Mouse (Mus musculus) lung, embryonic 14.5 days (tissue): Measurements from ENCODE around the gene Pknox2. TPM values are rescaled to one million over a fixed set of nuclear protein-coding genes. Genes with fewer than 3 reads are reported as not detected.

Experiments
- ATAC-seq: fragments of 200-750 bp; cut with Nextera tagmentation; 2 replicates; pipeline ENCODE4 v1.8.0; 2017; ENCODE audit warnings: mild to moderate bottlenecking, moderate TSS enrichment, moderate library complexity; ENCODE audit not compliant: insufficient read depth
- DNase-seq: peaks from one replicate; pipeline ENCODE4 v3.0.0-alpha.2; 2015
- H3K27ac ChIP-seq: fragments of 300-500 bp; sonication (generic); 2 replicates; pipeline ENCODE4 v1.5.1; 2014; ENCODE audit warnings: low read depth, mild to moderate bottlenecking, moderate library complexity
- H3K27me3 ChIP-seq: fragments of 300-500 bp; sonication (generic); 2 replicates; pipeline ENCODE4 v1.6.1; 2014; ENCODE audit warnings: low read length, control low read depth; ENCODE audit not compliant: insufficient read depth
- H3K36me3 ChIP-seq: fragments of 300-500 bp; sonication (generic); 2 replicates; pipeline ENCODE4 v1.6.1; 2014; ENCODE audit warnings: control low read depth; ENCODE audit not compliant: insufficient read depth
- H3K4me1 ChIP-seq: fragments of 300-500 bp; sonication (generic); 2 replicates; pipeline ENCODE4 v1.6.1; 2014; ENCODE audit warnings: antibody characterized with exemption, control low read depth; ENCODE audit not compliant: insufficient read depth
- H3K4me2 ChIP-seq: fragments of 300-500 bp; sonication (generic); 2 replicates; pipeline ENCODE4 v1.6.1; 2014; ENCODE audit warnings: mild to moderate bottlenecking
- H3K4me3 ChIP-seq: fragments of 300-500 bp; sonication (generic); 2 replicates; pipeline ENCODE4 v1.5.1; 2014; ENCODE audit warnings: low read depth, low read length
- H3K9ac ChIP-seq: fragments of 300-500 bp; sonication (generic); 2 replicates; pipeline ENCODE4 v1.6.1; 2014
- H3K9me3 ChIP-seq: fragments of 300-500 bp; sonication (generic); 2 replicates; pipeline ENCODE4 v1.6.1; 2016; ENCODE audit warnings: low read depth, low read length, control low read depth
- CTCF ChIP-seq: IDR thresholded peaks from 2 replicates; pipeline ENCODE4 v1.5.1; 2016; ENCODE audit warnings: antibody characterized with exemption, low read depth
- WGBS: fragments of 180-500 bp; shearing (Covaris S2); extraction: QIAGEN DNeasy Blood & Tissue Kit; methylation state at CpG from one replicate; pipeline ENCODE4 v1.1.7; 2014; 5-methylcytosine and 5-hydroxymethylcytosine counted together
- polyA plus RNA-seq: library from polyadenylated mRNA; unstranded; fragments of >200 nt; fragmentation: Nextera tagmentation; extraction: Ambion mirVana; gene quantifications from 2 replicates; pipeline ENCODE4 v1.2.1, GENCODE M21; 2014

Pknox2 gene
- polyA plus RNA-seq, 1 experiment from 2014 or later = 7.1 TPM

DNA sequence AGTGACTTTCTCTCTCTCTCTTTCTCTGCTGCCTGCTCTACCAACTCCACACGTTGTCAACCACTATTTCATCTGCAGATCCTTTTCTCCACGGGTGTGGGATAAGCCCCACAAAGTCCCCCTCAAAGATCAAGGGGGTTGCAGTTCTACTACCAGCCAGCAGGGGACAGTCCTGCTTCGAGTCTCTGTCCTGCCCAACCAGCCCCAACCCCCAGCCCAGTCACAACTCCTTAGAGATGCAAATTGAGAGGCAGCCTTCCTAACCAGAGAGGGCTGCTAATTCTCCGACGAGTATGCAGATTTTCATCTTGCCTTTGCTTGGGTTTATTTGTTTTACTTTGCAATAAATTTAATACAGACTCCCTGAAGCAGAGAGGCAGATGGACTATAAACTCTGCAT is 29.9 kb upstream of the Pknox2 start:
- Histone ChIP-seq H3K36me3 (no peaks in the 10 kb centered on the region), H3K4me1 (no peaks in the 10 kb centered on the region), H3K27ac (no peak overlapping the region), H3K9ac (no peak overlapping the region), H3K4me3 (no peak overlapping the region), H3K9me3 (no peaks in the 10 kb centered on the region), H3K4me2 (no peak overlapping the region), H3K27me3 (no peaks in the 10 kb centered on the region)
- ATAC-seq (peak; percentile 69; the same call in 1 of the 2 replicates), DNase-seq (peak; percentile 69)
- TF ChIP-seq CTCF = peak; percentile 91
- WGBS = 5% methylated on average over 5 of the region's 5 CpGs

DNA sequence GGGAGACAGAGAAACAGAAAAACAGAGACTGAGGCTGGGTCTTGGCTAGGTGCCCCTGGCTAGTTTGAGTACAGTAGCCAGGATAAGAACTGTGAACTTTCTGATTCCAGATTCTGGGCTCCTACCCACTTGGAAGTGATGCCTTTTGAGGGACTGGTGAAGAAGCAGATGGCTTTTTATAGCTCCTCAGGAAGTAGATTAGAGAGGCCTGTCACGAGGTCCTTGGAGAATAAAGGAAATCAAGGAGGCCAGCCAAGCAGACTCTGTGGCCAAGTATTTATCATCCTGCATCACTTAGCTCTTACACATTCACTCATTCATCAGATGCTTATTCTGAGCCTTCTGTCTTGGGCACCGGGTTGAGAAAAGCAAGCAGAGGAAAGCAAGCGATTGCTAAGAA is 28.8 kb upstream of the Pknox2 start:
- no peaks in the 10 kb centered on the region for H3K36me3 ChIP-seq
- H3K4me3 ChIP-seq = no peak overlapping the region
- no peaks in the 10 kb centered on the region for H3K27me3 ChIP-seq
- no peak for TF ChIP-seq CTCF
- no peak for DNase-seq
- H3K4me2 ChIP-seq = no peak overlapping the region
- 53% methylated on average over 3 of the region's 3 CpGs for WGBS
- H3K4me1 ChIP-seq = no peaks in the 10 kb centered on the region
- ATAC-seq = no peak
- no peaks in the 10 kb centered on the region for H3K9me3 ChIP-seq
- no peak overlapping the region for H3K27ac ChIP-seq
- H3K9ac ChIP-seq = no peak overlapping the region

DNA sequence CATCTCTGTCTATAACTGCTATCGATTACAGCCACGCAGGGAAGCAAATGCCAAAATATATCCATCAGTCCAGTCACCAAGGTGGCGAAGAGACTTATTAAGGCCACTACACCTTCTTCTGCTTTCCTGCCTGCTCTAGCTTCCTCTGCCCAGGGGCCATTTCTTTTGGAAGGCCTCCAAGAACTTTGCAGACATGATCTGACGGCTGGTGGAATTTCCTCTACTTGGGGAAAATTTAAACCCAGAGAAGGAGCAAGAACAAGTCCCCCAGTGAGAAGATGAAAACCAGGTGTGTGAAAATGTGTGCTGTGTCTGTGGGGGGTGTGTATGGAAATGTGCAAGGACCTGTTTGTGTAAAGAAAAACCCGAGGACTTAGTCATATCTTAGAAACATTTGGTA is 26.2 kb upstream of the Pknox2 start:
- no peaks in the 10 kb centered on the region for H3K4me1 ChIP-seq
- WGBS = 46% methylated on average over 5 of the region's 5 CpGs
- H3K36me3 ChIP-seq = no peaks in the 10 kb centered on the region
- no peaks in the 10 kb centered on the region for H3K9me3 ChIP-seq
- H3K9ac ChIP-seq = no peak overlapping the region
- H3K27me3 ChIP-seq = no peaks in the 10 kb centered on the region
- H3K27ac ChIP-seq = no peak overlapping the region
- DNase-seq (peak; percentile 30), ATAC-seq (no peak)
- no peak for TF ChIP-seq CTCF
- no peak overlapping the region for H3K4me3 ChIP-seq
- no peak overlapping the region for H3K4me2 ChIP-seq

- no peaks in the 10 kb centered on the region for H3K9me3 ChIP-seq
- 65% methylated on average over 2 of the region's 2 CpGs for WGBS
- H3K27me3 ChIP-seq = no peaks in the 10 kb centered on the region
- DNase-seq (peak; percentile 59), ATAC-seq (no peak)
- H3K9ac ChIP-seq = no peak overlapping the region
- H3K27ac ChIP-seq = no peak overlapping the region
- TF ChIP-seq CTCF = peak; percentile 30
- H3K4me1 ChIP-seq = no peaks in the 10 kb centered on the region
- H3K4me2 ChIP-seq = no peak overlapping the region
- H3K36me3 ChIP-seq = no peaks in the 10 kb centered on the region
- H3K4me3 ChIP-seq = no peak overlapping the region
Observed at GRCm38 (mm10) chr9:37166899-37167298, 19.7 kb upstream of the Pknox2 start.

DNA sequence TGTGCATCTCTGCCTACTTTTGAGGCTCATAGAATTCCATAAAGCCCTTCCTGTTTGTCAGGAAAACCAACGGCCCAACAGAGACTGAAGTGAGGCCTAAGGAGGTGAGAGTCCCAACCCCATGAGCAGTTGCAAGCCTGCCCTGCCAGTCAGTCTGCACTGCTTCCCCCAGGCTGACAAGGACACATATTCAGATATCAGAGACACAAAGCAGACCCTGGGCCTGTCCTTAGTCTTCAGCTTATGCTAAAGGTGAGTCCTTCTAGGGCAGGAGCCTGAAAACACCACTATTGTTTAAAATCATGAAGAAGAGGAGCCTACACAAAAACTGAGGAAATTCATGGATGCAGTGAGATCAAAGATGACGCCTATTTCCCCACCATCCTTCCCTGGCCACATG is 13.5 kb upstream of the Pknox2 start:
- Histone ChIP-seq H3K4me3 (no peak overlapping the region), H3K4me2 (no peak overlapping the region), H3K4me1 (no peaks in the 10 kb centered on the region), H3K27me3 (no peaks in the 10 kb centered on the region), H3K36me3 (no peaks in the 10 kb centered on the region), H3K27ac (no peak overlapping the region), H3K9me3 (no peaks in the 10 kb centered on the region), H3K9ac (no peak overlapping the region)
- TF ChIP-seq CTCF = no peak
- DNase-seq (no peak), ATAC-seq (no peak)
- WGBS = 70% methylated on average over 2 of the region's 2 CpGs

- Histone ChIP-seq H3K27ac (no peak overlapping the region), H3K4me1 (0 out of 2 replicates have a peak, but pooled peaks cover 2% of the 10 kb centered on the region), H3K9ac (no peak overlapping the region), H3K36me3 (no peaks in the 10 kb centered on the region), H3K4me3 (no peak overlapping the region), H3K4me2 (no peak overlapping the region), H3K27me3 (0 out of 2 replicates have a peak, but pooled peaks cover 4% of the 10 kb centered on the region), H3K9me3 (no peaks in the 10 kb centered on the region)
- 54% methylated on average over 4 of the region's 4 CpGs for WGBS
- ATAC-seq = no peak
- no peak for DNase-seq
- TF ChIP-seq CTCF = no peak
Observed at GRCm38 (mm10) chr9:37147886-37148285, 679 bp upstream of the Pknox2 start.

DNA sequence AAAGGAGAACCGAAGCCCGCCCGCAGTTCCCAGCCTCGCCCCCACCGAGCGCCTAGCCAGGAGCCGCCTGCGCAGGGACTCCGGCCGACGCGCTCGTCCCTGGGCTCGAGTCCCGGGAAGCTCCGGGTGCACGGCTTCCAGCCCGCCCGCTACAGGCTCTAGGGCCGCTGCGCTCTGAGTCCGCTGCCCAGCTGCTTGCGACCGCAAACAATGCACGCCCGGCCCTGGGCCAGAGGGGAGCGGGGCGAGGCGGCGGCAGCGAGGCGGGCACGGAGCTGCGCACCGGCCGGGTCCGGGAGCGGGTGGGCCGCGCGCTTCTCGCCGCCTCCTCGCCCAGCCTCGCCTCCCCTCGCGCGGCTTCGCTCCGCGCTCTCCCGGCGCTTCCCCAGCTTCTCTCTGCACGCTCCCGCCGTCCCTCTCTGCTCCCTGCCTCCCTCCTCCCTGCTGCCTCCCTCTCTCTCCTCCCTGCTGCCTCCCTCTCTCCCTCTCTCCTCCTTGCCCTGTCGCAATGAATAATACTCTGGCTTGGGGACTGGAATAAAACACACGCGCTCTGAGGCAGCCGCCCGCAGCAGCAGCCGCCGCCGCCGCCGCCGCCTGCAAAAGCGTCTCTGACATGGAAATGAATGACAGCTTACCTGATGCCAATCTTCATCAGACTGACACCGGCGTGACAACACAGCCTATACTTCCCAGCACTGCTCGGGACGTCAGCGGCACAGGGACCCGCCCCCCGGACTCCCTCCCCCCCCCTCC is 426 bp downstream of the Pknox2 start:
- WGBS = under 1% methylated on average over 74 of the region's 75 CpGs
- peak overlapping the region; percentile 79 for H3K9ac ChIP-seq
- ATAC-seq (peak; percentile 87), DNase-seq (peak; percentile 78)
- peak overlapping the region; percentile 91 for H3K4me2 ChIP-seq
- no peaks in the 10 kb centered on the region for H3K36me3 ChIP-seq
- no peak for TF ChIP-seq CTCF
- 0 out of 2 replicates have a peak, but pooled peaks cover 2% of the 10 kb centered on the region for H3K4me1 ChIP-seq
- H3K9me3 ChIP-seq = no peaks in the 10 kb centered on the region
- 0 out of 2 replicates have a peak, but pooled peaks cover 4% of the 10 kb centered on the region for H3K27me3 ChIP-seq
- H3K27ac ChIP-seq = peak overlapping the region; percentile 97
- peak overlapping the region; percentile 69 for H3K4me3 ChIP-seq
